Mouse (Mus musculus): Measurements from ENCODE around the gene Mpp6. TPM values are rescaled to one million over a fixed set of nuclear protein-coding genes. Genes with fewer than 3 reads are reported as not detected.

Gene Mpp6
- polyA plus RNA-seq, 1 experiment, result 3.5 TPM

GRCm38 (mm10) chr6:50247356-50247755 lies 137.3 kb downstream of the Mpp6 start:
- Histone ChIP-seq H3K27ac (ENCODE audit: insufficient read depth, low read depth, low read length) (no peak overlapping the region), H3K36me3 (ENCODE audit: control insufficient read depth, insufficient read depth, low read length) (peaks cover 8% of the 10 kb centered on the region; the same call in 1 of the 2 replicates), H3K4me1 (ENCODE audit: control insufficient read depth, insufficient read depth, insufficient read length, low read length) (peaks cover 14% of the 10 kb centered on the region), H3K27me3 (ENCODE audit: control insufficient read depth, insufficient read depth, low read length) (no peaks in the 10 kb centered on the region), H3K4me3 (ENCODE audit: low read depth, low read length) (no peak overlapping the region)
- no peak for TF ChIP-seq POLR2A (IDR thresholded peaks at IDR 0.05; ENCODE audit: low read depth, low read length)
- 60% methylated on average over 2 of the region's 2 CpGs for WGBS

- Histone ChIP-seq H3K27me3 (ENCODE audit: control insufficient read depth, insufficient read depth, low read length) (no peaks in the 10 kb centered on the region), H3K27ac (ENCODE audit: insufficient read depth, low read depth, low read length) (no peak overlapping the region), H3K4me1 (ENCODE audit: control insufficient read depth, insufficient read depth, insufficient read length, low read length) (peaks cover 18% of the 10 kb centered on the region), H3K36me3 (ENCODE audit: control insufficient read depth, insufficient read depth, low read length) (peaks cover 8% of the 10 kb centered on the region; the same call in 1 of the 2 replicates), H3K4me3 (ENCODE audit: low read depth, low read length) (no peak overlapping the region)
- 93% methylated on average over 4 of the region's 4 CpGs for WGBS
- no peak for TF ChIP-seq POLR2A (IDR thresholded peaks at IDR 0.05; ENCODE audit: low read depth, low read length)
- TF ChIP-seq CTCF (IDR thresholded peaks at IDR 0.05; ENCODE audit: extremely low read depth, insufficient read length, insufficient replicate concordance, low read depth, low read length), result no peak
Measured at GRCm38 (mm10) chr6:50247791-50248190, 137.8 kb downstream of the Mpp6 start.

Other genes starting within 250 kb of the Mpp6 start
- 1.1 and 27.8 TPM in 2 replicates for gene Gsdme, start 153.6 kb downstream of the Mpp6 start, polyA plus RNA-seq (2012; rRNA removed)

Measured in small intestine, adult 2 months (tissue).